Mouse (Mus musculus) urinary bladder, postnatal 10 days (tissue): ENCODE measurements around the gene Cpne1.
"Not testable (repeated sequence)": the region's sequence is repeated elsewhere in the genome, so short reads cannot be mapped to it uniquely, and the experiment has no call there.

Experiments
- DNase-seq: peaks from one replicate; pipeline ENCODE4 v3.0.0; 2022; ENCODE audit warnings: low spot score

Gene Cpne1

GRCm38 (mm10) chr2:156111358-156112079 is at the start of gene Cpne1, which contains the start of gene Rbm12:
Cpne1 (minus strand) TSS chr2:156111965.
Rbm12 (minus strand) TSS chr2:156111978.
- DNase-seq: peak; percentile 59

GRCm38 (mm10) chr2:156151538-156151937 is 39.8 kb upstream of the Cpne1 start:
- no peak for DNase-seq

DNA sequence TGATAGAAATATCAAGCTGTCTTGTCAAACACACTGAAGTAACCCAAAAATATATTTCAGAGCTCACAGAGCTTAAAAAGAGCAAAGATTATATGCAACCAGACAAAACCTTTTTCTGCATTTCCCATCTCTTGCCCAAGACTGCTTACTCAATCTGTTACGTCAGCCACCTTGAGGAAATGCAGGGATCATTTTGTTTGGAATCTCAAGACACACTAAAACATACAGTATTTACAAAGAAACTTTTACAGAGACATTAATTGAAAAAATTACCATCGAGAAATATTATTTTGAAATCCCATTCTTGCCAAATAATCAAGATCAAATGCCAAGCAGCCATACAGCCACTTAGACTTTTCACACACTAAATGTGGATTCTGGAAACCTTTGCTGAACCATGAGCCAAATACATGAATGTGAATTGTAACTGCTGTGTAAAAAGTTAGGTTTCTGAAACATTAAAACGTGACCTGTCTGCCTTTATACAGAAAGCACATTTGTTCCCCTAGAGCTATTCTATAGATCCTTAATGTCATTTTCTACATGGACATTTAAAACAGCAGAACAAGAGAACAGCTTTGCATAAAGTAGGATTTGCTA is 35.7 kb upstream of the Cpne1 start:
- DNase-seq: no peak

- DNase-seq: no peak
These were observed 34.7 kb upstream of the Cpne1 start for GRCm38 (mm10) chr2:156146272-156146989.

GRCm38 (mm10) chr2:156145486-156146130 is 33.8 kb upstream of the Cpne1 start:
- DNase-seq: no peak

GRCm38 (mm10) chr2:156143953-156144724 is 32.4 kb upstream of the Cpne1 start, which contains the start of the genes Romo1 and Nfs1:
Romo1 (plus strand) TSS chr2:156144039.
Nfs1 (minus strand) TSS chr2:156144186.
- DNase-seq: peak; percentile 62

- no peak for DNase-seq
These were observed 31.6 kb upstream of the Cpne1 start for GRCm38 (mm10) chr2:156143367-156143766.

- DNase-seq: no peak
These were observed 31.1 kb upstream of the Cpne1 start for GRCm38 (mm10) chr2:156142820-156143219.

DNA sequence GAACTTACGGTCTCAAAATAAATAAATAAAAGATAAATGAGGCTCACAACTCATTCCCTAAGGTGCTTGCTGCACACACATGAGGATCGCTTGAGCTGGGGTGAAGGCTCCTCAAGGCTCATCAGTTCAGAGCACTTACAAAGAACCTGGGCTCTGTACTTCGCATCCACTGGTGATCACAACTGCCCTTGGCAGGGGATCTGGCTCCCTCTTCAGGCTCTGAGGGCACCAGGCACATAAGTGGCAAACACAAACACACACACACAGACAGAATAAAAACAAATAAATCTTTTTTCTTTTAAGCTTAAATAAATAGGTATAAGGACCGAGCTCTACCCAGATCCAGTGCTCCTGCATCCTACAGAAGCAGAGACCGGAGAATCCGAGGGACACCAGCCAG is 23.9 kb upstream of the Cpne1 start:
- DNase-seq: no peak

DNA sequence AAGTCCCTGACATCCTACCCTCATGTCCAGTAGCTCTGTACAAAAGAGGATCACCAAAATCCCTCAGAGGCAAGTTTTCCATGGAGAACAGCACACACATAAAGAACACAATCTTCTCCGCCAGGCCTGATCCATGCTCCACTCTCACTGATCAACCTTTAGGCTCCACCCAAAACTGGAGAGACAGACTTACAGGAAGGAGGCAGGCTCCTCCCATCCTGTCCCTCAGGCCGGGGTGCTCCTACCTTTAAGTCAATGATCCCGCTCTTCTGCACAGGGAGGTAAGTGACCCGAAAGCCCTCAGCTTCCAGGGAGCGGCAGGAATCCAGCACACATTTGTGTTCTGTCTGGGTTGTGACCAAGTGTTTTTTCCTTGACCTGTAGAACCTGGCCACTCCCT is 22.4 kb upstream of the Cpne1 start:
- no peak for DNase-seq

- DNase-seq: no peak
These were observed 15.2 kb upstream of the Cpne1 start, which contains the start of gene Gm28036 for GRCm38 (mm10) chr2:156126992-156127391. Gm28036 (minus strand) TSS chr2:156127092.

GRCm38 (mm10) chr2:156123731-156124130 is 12.0 kb upstream of the Cpne1 start:
- no peak for DNase-seq

DNA sequence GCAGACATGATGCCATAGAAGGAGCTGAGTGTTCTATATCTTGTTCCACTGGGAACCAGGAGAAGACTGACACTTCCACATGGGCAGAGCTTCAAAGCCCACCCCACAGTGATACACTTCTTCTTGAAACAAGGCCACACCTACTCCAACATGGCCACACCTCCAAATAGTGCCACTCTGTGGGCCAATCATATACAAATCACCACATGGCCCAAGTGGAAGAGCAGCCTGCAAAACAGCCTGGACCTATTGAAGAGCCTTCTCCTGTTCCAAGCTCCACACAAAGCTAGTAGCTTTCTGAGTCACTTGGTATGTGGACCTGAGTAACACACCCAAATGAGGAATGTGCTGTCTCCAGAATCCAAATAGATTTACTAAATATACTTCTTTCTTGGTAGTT is 7.8 kb upstream of the Cpne1 start:
- DNase-seq: no peak

DNA sequence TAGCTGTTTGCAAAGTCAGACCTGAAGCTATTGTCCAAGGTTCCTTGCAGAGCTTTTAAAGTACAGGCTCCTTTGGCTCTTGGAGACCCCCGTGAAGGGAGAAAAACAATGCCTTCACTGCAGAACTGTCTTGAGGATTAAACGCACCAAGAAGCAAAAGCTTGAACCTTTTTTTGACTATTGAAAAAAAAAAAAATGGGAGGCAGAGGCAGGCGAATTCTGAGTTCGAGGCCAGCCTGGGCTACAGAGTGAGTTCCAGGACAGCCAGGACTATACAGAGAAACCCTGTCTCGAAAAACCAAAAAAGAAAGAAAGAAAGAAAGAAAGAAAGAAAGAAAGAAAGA is 287 bp upstream of the Cpne1 start:
- DNase-seq: not testable (repeated sequence)

DNA sequence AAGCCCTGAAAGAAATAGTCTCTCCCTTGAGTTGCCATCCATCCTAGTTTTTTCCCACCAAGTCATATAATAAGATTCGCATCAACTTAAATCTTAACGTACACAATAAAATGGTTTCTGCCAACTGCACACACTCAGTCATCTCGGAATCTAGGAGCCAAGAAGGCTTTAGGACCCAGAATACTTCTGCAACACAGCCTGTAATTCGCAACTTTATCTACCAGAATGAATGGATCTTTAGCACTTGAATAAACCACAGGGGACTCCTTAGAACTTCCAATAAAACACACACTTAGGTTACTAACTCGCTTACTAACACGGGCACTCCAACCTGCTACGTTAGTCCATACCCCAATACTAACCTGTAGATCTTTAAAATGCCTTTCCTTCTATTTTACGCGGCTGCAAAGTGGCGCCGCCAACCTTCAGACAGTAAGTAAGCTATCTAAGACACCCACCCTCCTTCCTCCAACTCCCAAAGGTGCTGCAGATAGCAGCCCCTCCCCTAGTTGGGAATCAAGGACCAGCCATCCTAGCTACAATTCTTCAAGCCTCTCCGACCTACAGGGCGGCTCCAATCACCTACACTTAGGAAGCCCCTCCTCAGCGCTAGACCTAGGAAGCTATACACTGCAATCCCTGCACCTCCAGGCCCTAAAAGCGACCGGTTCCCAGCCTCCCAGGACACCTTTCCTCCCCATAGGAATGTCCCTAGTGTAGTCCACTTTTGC is 973 bp downstream of the Cpne1 start:
- DNase-seq: no peak

DNA sequence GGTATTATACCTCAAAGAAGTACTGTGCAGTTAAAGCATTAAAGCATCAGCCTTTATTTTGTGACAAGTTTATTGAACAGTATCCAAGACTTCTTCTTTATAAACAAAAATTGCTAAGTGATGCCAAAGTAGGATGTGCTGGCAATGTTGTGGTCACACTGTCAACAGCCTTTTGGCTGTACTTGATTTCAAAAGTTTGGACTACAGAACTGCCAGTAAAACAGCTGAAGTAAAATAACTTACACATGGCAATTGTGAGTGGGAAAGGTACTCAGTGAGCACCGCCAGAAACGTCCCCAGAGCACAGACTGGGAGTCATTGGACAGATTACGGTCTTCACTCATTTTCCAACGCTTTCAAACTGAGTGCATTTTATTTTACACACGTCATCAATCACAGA is 19.8 kb downstream of the Cpne1 start:
- no peak for DNase-seq

DNA sequence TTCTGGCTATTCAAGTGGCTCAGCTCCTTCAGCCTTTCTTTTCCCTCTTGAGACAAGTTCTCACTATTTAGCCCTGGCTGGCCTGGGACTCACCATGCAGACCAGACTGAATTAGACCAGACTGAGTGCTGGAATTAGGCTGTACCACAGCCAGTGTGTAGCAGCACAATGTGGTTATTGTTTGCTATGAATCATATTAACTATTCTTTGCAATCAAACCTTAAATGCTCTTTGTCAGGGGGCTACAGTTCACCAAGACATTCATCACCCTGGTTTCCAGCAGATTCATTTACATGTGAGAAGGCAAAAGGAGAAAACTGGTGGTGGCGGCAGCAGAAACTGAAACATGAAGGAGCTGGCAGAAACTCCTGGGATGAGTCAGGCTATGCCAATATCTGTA is 22.0 kb downstream of the Cpne1 start:
- no peak for DNase-seq

DNA sequence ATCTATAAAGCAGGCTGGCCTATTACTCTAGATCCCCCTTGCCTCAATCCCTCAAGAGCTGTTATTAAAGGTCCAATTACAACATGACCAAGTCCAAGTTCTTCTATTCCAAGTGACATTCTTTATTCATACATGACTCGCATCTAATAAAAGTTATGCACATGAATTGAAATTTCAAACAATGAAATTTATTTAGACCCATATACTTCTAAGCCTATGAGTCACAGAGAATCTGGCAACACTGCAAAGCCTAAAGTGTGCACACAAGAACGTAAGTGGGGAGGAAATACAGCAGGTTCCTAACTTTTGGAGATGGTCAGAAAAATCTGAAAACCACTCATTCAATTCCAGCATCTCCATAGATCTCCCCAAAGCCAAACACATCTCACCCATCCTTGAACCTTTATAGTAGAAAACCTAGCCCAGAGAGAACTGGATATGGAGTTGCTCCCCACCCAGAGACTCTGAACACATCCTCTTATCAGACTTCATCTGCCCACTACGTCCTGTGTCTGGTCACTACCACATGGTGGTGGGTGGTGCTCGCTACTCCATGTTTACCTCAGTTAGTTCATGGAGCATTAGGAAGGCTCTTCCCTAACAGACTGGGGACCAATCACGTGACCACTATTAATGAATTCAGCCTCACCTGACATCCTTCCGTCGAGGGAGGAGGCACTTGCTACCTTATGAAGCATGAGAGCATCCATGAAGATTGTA is 24.2 kb downstream of the Cpne1 start:
- DNase-seq: no peak

DNA sequence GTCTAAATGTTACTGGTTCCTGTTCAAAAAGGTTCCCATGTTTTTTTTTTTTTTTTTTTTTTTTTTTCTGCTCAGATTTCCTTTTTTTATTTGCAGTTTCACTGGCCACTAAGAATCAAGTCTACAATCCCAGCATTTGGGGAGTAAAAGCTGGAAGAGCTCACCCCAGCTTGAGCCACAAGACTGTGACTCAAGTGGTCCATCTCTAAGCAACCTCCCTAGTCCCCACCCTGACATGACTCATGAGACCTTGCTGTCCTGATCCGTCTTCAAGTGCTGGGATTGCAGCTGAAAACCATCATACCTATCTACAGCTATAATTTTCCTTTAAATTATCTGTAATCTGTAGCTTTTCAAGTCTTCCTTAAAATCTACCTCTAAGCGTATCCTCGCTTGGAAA is 27.2 kb downstream of the Cpne1 start:
- no peak for DNase-seq

GRCm38 (mm10) chr2:156080391-156080790 is 31.4 kb downstream of the Cpne1 start:
- no peak for DNase-seq
